Mouse (Mus musculus) left cerebral cortex, adult 18-20 months (tissue): ENCODE results near the gene G0s2. TPM values are rescaled to one million over a fixed set of nuclear protein-coding genes. Genes with fewer than 3 reads are reported as not detected.

Experiments
- total RNA-seq, 2 experiments: library from RNA; stranded (reverse); gene quantifications; 2 replicates each; pipeline ENCODE4 v1.2.3; 2021

The G0s2 gene
- total RNA-seq, 2 experiments from 2014 or later, result 7.3 to 8.0 TPM

Other genes starting within 250 kb of the G0s2 start
- gene Syt14, start 237.4 kb downstream of the G0s2 start, total RNA-seq, result 10 to 100 TPM; 25.3 TPM
- 10 to 100 TPM; 22.0 to 22.5 TPM for gene Diexf, start 142.9 kb downstream of the G0s2 start, total RNA-seq
- 1 to 10 TPM; 1.6 to 1.7 TPM for gene Irf6, start 120.1 kb downstream of the G0s2 start, total RNA-seq
- gene A130010J15Rik, start 105.2 kb downstream of the G0s2 start, total RNA-seq, result 1 to 10 TPM; 3.1 to 4.3 TPM
- gene Traf3ip3, start 71.5 kb downstream of the G0s2 start, total RNA-seq, result 1 to 10 TPM; 1.7 to 1.9 TPM
- 1 to 10 TPM in 1 of 2 experiments, under 1 TPM in 1; 0.98 to 2.2 TPM for gene Lamb3, start 65.5 kb downstream of the G0s2 start, total RNA-seq
- 10 to 100 TPM; 16.6 to 16.8 TPM for gene Hsd11b1, start 9.1 kb downstream of the G0s2 start, total RNA-seq
- 10 to 100 TPM; 38.1 to 38.2 TPM for gene Camk1g, start 97.1 kb upstream of the G0s2 start, total RNA-seq